Mouse (Mus musculus) E14TG2a.4 (cell line): ENCODE data around the gene Itgae.
A peak's percentile ranks its signal among the peaks of the same experiment; 100 is the strongest.

Experiments used
- H3K27me3 ChIP-seq: 2 replicates; pipeline ENCODE4 v1.6.1; 2014; ENCODE audit warnings: low read length, control low read depth; ENCODE audit not compliant: insufficient read depth
- H3K36me3 ChIP-seq: 2 replicates; pipeline ENCODE4 v1.6.1; 2014; ENCODE audit warnings: low read length, control low read depth; ENCODE audit not compliant: insufficient read depth
- H3K4me1 ChIP-seq: replicated peaks from 2 replicates; pipeline ENCODE4 v1.6.1; 2014; ENCODE audit warnings: low read depth, low read length, control low read depth
- H3K4me3 ChIP-seq: replicated peaks from 2 replicates; pipeline ENCODE4 v1.5.1; 2014; ENCODE audit warnings: mild to moderate bottlenecking, low read length
- H3K9me3 ChIP-seq: 2 replicates; pipeline ENCODE4 v1.6.1; 2014; ENCODE audit warnings: low read length, control low read depth
- CTCF ChIP-seq: conservative IDR thresholded peaks from 2 replicates; pipeline ENCODE4 v1.5.1; 2014; ENCODE audit warnings: low read length
- NANOG ChIP-seq: IDR thresholded peaks from 2 replicates; pipeline ENCODE4 v1.6.1; 2014; ENCODE audit warnings: borderline replicate concordance, low read length, mixed read lengths
- POU5F1 ChIP-seq: IDR thresholded peaks from 2 replicates; pipeline ENCODE4 v1.6.1; 2014; ENCODE audit warnings: low read length, borderline replicate concordance

The Itgae gene

DNA sequence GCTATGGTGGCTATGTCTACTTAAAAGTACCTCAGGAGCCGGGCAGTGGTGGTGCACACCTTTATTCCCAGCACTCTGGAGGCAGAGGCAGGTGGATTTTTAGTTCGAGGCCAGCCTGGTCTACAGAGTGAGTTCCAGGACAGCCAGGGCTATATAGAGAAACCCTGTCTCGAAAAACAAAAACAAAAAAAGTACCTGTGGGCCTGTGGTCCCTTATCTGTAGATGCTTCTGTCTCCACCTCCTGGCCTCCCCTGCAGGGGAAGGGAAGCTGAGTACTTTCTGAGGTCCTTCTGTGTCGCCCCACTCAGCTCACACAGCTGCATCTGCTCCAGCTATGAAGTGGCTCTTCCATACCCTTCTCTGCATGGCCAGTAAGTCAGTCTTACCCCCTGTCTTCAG is at the start of gene Itgae:
Gene Itgae (plus strand): TSS at position 301 of the 400 bp plus-strand sequence.
- H3K4me3 ChIP-seq = no peak within 1 kb of the TSS
- TF ChIP-seq NANOG (no peak), CTCF (no peak), POU5F1 (no peak)
- 0 out of 2 replicates have a peak, but pooled peaks cover 2% of the 10 kb centered on the region for H3K4me1 ChIP-seq
- H3K27me3 ChIP-seq = peaks cover 11% of the 10 kb centered on the region
- no peaks in the 10 kb centered on the region for H3K9me3 ChIP-seq
- H3K36me3 ChIP-seq = peaks cover under 1% of the 10 kb centered on the region; the same call in 1 of the 2 replicates

GRCm38 (mm10) chr11:73044229-73044755 is 46.1 kb upstream of the Itgae start:
- TF ChIP-seq POU5F1 (no peak), NANOG (no peak), CTCF (no peak)
- H3K9me3 ChIP-seq = no peaks in the 10 kb centered on the region

GRCm38 (mm10) chr11:73044789-73045188 is 45.6 kb upstream of the Itgae start:
- peaks cover 51% of the 10 kb centered on the region for H3K4me1 ChIP-seq
- peak; percentile 32; the same call in 1 of the 2 replicates for TF ChIP-seq CTCF
- no peak for TF ChIP-seq POU5F1
- peaks cover 2% of the 10 kb centered on the region; the same call in 1 of the 2 replicates for H3K36me3 ChIP-seq
- H3K27me3 ChIP-seq = no peaks in the 10 kb centered on the region
- no peaks in the 10 kb centered on the region for H3K9me3 ChIP-seq
- H3K4me3 ChIP-seq = no peak overlapping the region

More at GRCm38 (mm10) chr11:73044229-73044755, 46.1 kb upstream of the Itgae start:
- H3K36me3 ChIP-seq = no peaks in the 10 kb centered on the region
- peaks cover 47% of the 10 kb centered on the region for H3K4me1 ChIP-seq
- no peak overlapping the region for H3K4me3 ChIP-seq
- no peaks in the 10 kb centered on the region for H3K27me3 ChIP-seq

GRCm38 (mm10) chr11:73047542-73047996 is 42.8 kb upstream of the Itgae start, which contains the start of gene Ncbp3:
Gene Ncbp3 (plus strand): TSS chr11:73047783.
- TF ChIP-seq NANOG = no peak
- TF ChIP-seq CTCF = 0 out of 2 replicates have a peak, but pooled peaks have one; percentile 11

GRCm38 (mm10) chr11:73048030-73048876 is 42.1 kb upstream of the Itgae start:
- Histone ChIP-seq H3K36me3 (peaks cover 33% of the 10 kb centered on the region), H3K4me3 (peak overlapping the region; percentile 97), H3K27me3 (no peaks in the 10 kb centered on the region), H3K4me1 (peaks cover 46% of the 10 kb centered on the region), H3K9me3 (no peaks in the 10 kb centered on the region)
- no peak for TF ChIP-seq NANOG
- no peak for TF ChIP-seq POU5F1
- TF ChIP-seq CTCF = no peak

More at GRCm38 (mm10) chr11:73047542-73047996, 42.8 kb upstream of the Itgae start, which contains the start of gene Ncbp3:
- H3K27me3 ChIP-seq = no peaks in the 10 kb centered on the region
- H3K4me3 ChIP-seq = peak within 1 kb of the TSS; percentile 97
- H3K4me1 ChIP-seq = peaks cover 45% of the 10 kb centered on the region
- peaks cover 28% of the 10 kb centered on the region for H3K36me3 ChIP-seq
- no peaks in the 10 kb centered on the region for H3K9me3 ChIP-seq

- TF ChIP-seq POU5F1 (no peak), NANOG (no peak), CTCF (peak; percentile 97)
- peaks cover 36% of the 10 kb centered on the region for H3K4me1 ChIP-seq
- peaks cover 44% of the 10 kb centered on the region for H3K36me3 ChIP-seq
- H3K9me3 ChIP-seq = no peaks in the 10 kb centered on the region
- H3K4me3 ChIP-seq = peak overlapping the region; percentile 97; the same call in 1 of the 2 replicates
- no peaks in the 10 kb centered on the region for H3K27me3 ChIP-seq
Observed at GRCm38 (mm10) chr11:73049335-73049734, 41.0 kb upstream of the Itgae start.

- H3K9me3 ChIP-seq = no peaks in the 10 kb centered on the region
- no peaks in the 10 kb centered on the region for H3K27me3 ChIP-seq
- no peak overlapping the region for H3K4me3 ChIP-seq
- TF ChIP-seq CTCF (no peak), POU5F1 (no peak), NANOG (no peak)
- H3K4me1 ChIP-seq = peaks cover 22% of the 10 kb centered on the region
- H3K36me3 ChIP-seq = peaks cover 77% of the 10 kb centered on the region
Observed at GRCm38 (mm10) chr11:73052795-73053194, 37.6 kb upstream of the Itgae start.

- TF ChIP-seq POU5F1 = no peak
- TF ChIP-seq CTCF = no peak
- TF ChIP-seq NANOG = no peak
- H3K36me3 ChIP-seq = peaks cover 79% of the 10 kb centered on the region
- H3K4me1 ChIP-seq = peaks cover 5% of the 10 kb centered on the region
- no peak overlapping the region for H3K4me3 ChIP-seq
- no peaks in the 10 kb centered on the region for H3K9me3 ChIP-seq
- no peaks in the 10 kb centered on the region for H3K27me3 ChIP-seq
Observed at GRCm38 (mm10) chr11:73057701-73058100, 32.7 kb upstream of the Itgae start.
